Mouse (Mus musculus): ENCODE measurements around the gene Gm11084. TPM values are rescaled to one million over a fixed set of nuclear protein-coding genes. Genes with fewer than 3 reads are reported as not detected.

Gene Gm11084
- polyA plus RNA-seq, 1 experiment from 2014 or later = not detected

GRCm38 (mm10) chr2:72924981-72925380 is 61.5 kb downstream of the Gm11084 start:
- Histone ChIP-seq H3K27ac (no peak overlapping the region), H3K4me3 (replicated peaks; ENCODE audit: low read depth, low read length) (no peak overlapping the region), H3K4me2 (ENCODE audit: low read length) (no peak overlapping the region), H3K9me3 (replicated peaks; ENCODE audit: low read length) (no peaks in the 10 kb centered on the region), H3K36me3 (ENCODE audit: insufficient read depth, low read length) (no peaks in the 10 kb centered on the region), H3K4me1 (replicated peaks; ENCODE audit: insufficient read depth, low read length) (no peaks in the 10 kb centered on the region), H3K27me3 (ENCODE audit: insufficient read depth, low read length) (no peaks in the 10 kb centered on the region), H3K9ac (ENCODE audit: low read depth, low read length) (no peak overlapping the region)
- no peak for DNase-seq (ENCODE audit: low spot score)
- no peak for TF ChIP-seq CTCF (IDR thresholded peaks at IDR 0.05; ENCODE audit: low read depth)
- 77% methylated on average over 10 of the region's 10 CpGs for WGBS
- no peak for ATAC-seq (replicated peaks; ENCODE audit: low FRiP score, low read depth)

Small RNA genes within 50 kb of the gene (microRNA-seq; reads per million reads assigned to microRNA genes)
- not detected for gene Gm25960

Other genes with a start within 250 kb of the Gm11084 start
- gene Sp3, start 6.3 kb downstream of the Gm11084 start, polyA plus RNA-seq (2015; fragmentation: Nextera tagmentation; extraction: Ambion mirVana) = 40.5 and 41.3 TPM in 2 replicates
- gene Ola1, start 232.2 kb upstream of the Gm11084 start, polyA plus RNA-seq (2015; fragmentation: Nextera tagmentation; extraction: Ambion mirVana) = 69.5 and 73.4 TPM in 2 replicates

Measured in kidney, postnatal 0 days (tissue).